Mouse (Mus musculus) megakaryocyte, embryonic 14.5 days (primary cell): ENCODE measurements around the gene Ahcyl2. TPM values are rescaled to one million over a fixed set of nuclear protein-coding genes. Genes with fewer than 3 reads are reported as not detected.

Source experiments
- H3K27me3 ChIP-seq: replicated peaks from 2 replicates; pipeline ENCODE3; 2012; ENCODE audit warnings: inconsistent platforms
- H3K36me3 ChIP-seq: replicated peaks from 2 replicates; pipeline ENCODE3; 2012; ENCODE audit warnings: low read length, inconsistent platforms, mixed read lengths
- H3K4me1 ChIP-seq: 2 replicates; pipeline ENCODE4 v1.6.1; 2012; ENCODE audit warnings: inconsistent platforms
- H3K4me3 ChIP-seq: replicated peaks from 2 replicates; pipeline ENCODE3; 2012; ENCODE audit warnings: moderate library complexity, mild to moderate bottlenecking, inconsistent platforms
- H3K9me3 ChIP-seq: 2 replicates; pipeline ENCODE4 v1.6.1; 2012; ENCODE audit warnings: inconsistent platforms
- FLI1 ChIP-seq: IDR thresholded peaks from 2 replicates; pipeline ENCODE4 v1.6.1; 2012; ENCODE audit warnings: low read length, inconsistent platforms, mixed read lengths
- GATA1 ChIP-seq: IDR thresholded peaks from 3 replicates; pipeline ENCODE4 v1.6.1; 2012; ENCODE audit warnings: mixed read lengths, low read length, inconsistent platforms, borderline replicate concordance
- polyA plus RNA-seq: library from polyadenylated mRNA; stranded (reverse); fragments of >175 nt; gene quantifications from 2 replicates; pipeline ENCODE4 v1.2.3, GENCODE M21; 2012; ENCODE audit warnings: low replicate concordance; ENCODE audit not compliant: insufficient read depth

The Ahcyl2 gene
- polyA plus RNA-seq, 1 experiment: 3.1 TPM

DNA sequence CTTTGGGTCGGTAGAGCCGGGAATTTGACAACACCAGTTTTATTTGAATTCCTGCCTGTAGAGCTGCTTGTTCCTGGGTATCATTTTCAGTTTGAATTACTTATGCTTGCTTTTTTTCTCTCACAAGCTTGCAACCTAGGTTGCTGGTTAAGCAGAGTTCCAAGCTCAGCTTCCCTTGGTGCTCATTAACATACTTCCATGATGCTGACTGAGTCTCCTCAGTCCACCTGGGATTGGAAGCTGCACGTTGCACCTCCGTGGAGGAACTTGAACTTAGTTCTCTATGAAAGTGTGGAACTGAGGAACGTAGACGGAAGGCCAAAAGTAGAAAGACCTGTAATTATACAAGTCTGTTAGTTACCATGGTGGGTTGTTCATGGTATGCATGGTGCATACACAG lies 16.1 kb downstream of the Ahcyl2 start:
- H3K4me3 ChIP-seq: no peak overlapping the region
- H3K4me1 ChIP-seq: peaks cover 2% of the 10 kb centered on the region; the same call in 1 of the 2 replicates
- no peaks in the 10 kb centered on the region for H3K36me3 ChIP-seq
- no peak for TF ChIP-seq FLI1
- no peak for TF ChIP-seq GATA1
- H3K9me3 ChIP-seq: no peaks in the 10 kb centered on the region
- H3K27me3 ChIP-seq: no peaks in the 10 kb centered on the region

DNA sequence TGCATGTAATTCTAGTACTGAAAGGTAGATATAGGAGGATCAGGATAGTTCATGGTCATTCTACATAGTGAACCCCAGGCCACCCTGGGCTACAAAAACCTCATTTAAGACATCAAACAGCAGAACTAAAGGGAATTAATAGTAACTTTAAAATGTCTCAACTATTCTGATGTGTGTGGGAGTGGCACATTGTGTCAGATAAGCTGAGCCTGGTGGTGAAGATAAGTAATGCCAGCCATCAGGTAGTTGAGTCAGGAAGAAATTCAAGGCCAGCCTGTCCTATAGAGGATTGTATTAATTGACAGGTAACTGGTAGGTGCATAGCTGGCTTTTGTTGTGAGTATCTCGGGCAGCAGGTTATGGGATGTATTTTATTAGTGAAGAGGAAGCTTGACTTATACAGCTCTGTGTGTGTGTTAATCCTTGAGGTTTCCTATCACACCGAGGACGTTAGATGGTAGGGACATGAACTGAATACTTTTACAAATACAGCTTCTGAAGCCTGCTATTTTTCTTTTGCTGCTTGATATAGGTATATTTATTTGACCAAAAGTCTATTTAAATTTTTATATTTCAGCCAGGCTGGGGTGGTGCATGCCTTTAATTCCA lies 16.7 kb downstream of the Ahcyl2 start:
- Histone ChIP-seq H3K4me1 (peaks cover 3% of the 10 kb centered on the region; the same call in 1 of the 2 replicates), H3K36me3 (no peaks in the 10 kb centered on the region), H3K27me3 (no peaks in the 10 kb centered on the region), H3K9me3 (no peaks in the 10 kb centered on the region), H3K4me3 (no peak overlapping the region)
- no peak for TF ChIP-seq GATA1
- TF ChIP-seq FLI1: no peak

DNA sequence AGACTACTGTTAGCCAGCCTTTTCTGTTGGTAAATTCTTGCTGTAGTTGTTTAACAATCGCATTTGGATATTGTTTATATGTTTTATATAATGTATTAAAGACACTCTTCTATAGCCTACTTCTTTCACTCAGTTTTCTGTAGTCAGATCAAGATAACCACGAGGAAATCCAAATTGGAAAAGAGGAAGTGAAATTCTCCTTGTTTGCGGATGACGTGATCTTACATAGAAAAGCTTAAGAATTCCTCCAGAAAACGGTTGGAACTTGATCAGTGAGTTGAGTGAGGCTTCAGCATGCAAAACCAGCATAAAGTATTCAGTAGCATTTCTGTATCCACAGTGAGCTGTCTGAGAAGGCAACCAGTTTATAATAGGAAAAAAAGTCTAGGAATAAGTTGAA lies 17.9 kb downstream of the Ahcyl2 start:
- TF ChIP-seq GATA1: no peak
- no peak for TF ChIP-seq FLI1
- H3K36me3 ChIP-seq: no peaks in the 10 kb centered on the region

DNA sequence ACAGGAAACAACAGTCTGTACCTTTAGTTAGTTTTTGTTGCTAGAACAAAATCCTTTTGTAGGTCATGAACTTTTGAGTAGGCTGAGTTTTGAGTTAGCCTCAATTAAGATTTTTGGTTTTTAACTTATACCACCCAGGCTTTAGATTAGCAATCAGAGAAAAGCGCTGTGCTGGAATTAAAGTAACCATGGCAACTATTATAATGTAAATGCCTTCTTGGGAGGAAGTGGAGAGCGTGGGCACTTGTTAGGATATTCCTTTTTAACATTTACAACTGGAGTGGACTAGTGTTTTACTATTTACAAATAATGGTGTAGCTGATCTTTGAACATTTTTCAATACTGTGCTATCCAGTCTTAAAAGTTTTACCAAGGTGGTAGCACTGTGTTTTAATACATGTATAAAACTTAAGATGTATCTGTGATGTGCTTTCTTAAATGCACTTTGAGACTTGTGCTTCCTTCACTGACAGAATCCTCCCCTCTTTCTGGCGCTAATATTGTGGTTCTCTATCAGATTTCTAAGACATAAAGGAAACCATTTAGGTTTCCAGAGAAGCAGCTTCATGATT lies 21.1 kb downstream of the Ahcyl2 start:
- no peak overlapping the region for H3K4me3 ChIP-seq
- TF ChIP-seq FLI1: no peak
- TF ChIP-seq GATA1: no peak
- no peaks in the 10 kb centered on the region for H3K9me3 ChIP-seq
- H3K27me3 ChIP-seq: no peaks in the 10 kb centered on the region
- H3K36me3 ChIP-seq: no peaks in the 10 kb centered on the region
- H3K4me1 ChIP-seq: peaks cover 3% of the 10 kb centered on the region; the same call in 1 of the 2 replicates

More for the DNA sequence above, 17.9 kb downstream of the Ahcyl2 start:
- Histone ChIP-seq H3K4me1 (peaks cover 3% of the 10 kb centered on the region; the same call in 1 of the 2 replicates), H3K9me3 (no peaks in the 10 kb centered on the region), H3K27me3 (no peaks in the 10 kb centered on the region), H3K4me3 (no peak overlapping the region)

DNA sequence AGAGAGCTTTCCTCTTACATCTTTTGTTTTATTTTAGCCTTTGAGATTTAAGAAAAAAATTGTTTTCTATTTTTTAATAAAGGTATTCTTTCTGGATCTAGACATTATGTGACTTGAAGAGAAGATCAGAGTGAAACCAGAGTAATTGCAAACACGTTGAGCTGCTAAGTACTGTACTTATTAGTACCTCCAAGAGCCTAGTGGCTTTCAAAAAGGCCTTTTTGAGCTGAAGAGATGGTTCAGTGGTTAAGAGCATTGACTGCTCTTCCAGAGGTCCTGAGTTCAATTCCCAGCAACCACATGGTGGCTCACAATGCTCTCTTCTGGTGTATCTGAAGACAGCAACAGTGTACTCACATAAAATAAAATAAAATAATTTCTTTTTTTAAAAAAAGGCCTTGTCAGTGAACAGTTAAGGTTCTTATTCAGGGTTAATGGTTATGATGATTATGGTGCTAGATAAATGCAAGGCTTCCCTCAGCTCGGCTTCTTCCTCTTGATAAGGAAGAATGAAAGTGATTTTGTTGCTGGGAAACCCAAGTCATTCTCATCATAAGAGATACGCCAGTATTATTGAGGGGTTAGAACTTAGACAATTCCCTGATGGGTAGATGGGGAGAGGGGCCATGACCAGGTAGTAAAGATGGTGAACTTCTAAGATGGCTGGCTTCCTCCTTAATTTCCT lies 22.3 kb downstream of the Ahcyl2 start:
- no peaks in the 10 kb centered on the region for H3K27me3 ChIP-seq
- no peaks in the 10 kb centered on the region for H3K36me3 ChIP-seq
- peaks cover 10% of the 10 kb centered on the region; the same call in 1 of the 2 replicates for H3K4me1 ChIP-seq
- H3K4me3 ChIP-seq: no peak overlapping the region
- H3K9me3 ChIP-seq: no peaks in the 10 kb centered on the region
- TF ChIP-seq GATA1 (no peak), FLI1 (no peak)

DNA sequence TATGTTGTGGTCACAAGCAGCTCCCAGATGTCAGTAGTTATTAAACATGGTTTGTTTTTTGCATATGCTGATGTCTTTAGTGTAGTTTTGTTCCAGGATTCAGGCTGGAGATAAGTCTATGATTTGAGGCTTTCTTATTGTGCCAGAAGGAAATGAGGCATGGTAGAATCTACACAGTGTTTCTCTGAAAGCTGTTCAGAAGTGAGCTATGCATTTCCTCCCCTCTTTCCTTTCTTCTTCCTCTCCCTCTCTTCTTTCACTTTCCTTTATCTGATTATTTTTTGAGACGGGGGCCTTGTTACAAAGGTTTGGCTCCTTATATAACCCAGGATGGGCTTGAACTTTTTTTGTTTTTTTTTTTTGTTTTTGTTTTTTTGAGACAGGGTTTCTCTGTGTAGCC lies 25.7 kb downstream of the Ahcyl2 start:
- no peaks in the 10 kb centered on the region for H3K9me3 ChIP-seq
- no peaks in the 10 kb centered on the region for H3K36me3 ChIP-seq
- no peaks in the 10 kb centered on the region for H3K27me3 ChIP-seq
- H3K4me1 ChIP-seq: peaks cover 13% of the 10 kb centered on the region; the same call in 1 of the 2 replicates
- no peak overlapping the region for H3K4me3 ChIP-seq
- TF ChIP-seq GATA1: no peak
- TF ChIP-seq FLI1: no peak

DNA sequence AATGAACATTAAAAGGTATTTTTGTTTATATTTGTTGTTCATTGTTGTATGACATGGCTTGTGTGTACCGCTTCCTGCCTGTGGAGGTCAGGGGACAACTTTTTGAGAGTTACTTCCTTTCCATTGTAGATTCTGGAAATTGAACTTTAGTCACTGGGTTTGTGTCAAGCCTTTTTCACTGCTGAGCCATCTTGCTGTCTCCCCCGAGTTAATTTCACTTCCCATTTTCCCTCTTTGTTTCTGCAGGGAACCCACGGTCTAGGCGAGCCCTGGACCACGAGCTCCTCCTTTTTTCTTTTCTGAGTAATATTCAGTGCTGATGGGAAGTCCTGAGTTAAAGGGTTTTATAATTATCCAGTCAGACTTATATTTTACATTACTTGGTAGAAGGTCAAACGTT lies 26.8 kb downstream of the Ahcyl2 start:
- no peak for TF ChIP-seq GATA1
- TF ChIP-seq FLI1: no peak
- Histone ChIP-seq H3K4me3 (no peak overlapping the region), H3K9me3 (no peaks in the 10 kb centered on the region), H3K27me3 (no peaks in the 10 kb centered on the region), H3K4me1 (peaks cover 9% of the 10 kb centered on the region; the same call in 1 of the 2 replicates), H3K36me3 (no peaks in the 10 kb centered on the region)

DNA sequence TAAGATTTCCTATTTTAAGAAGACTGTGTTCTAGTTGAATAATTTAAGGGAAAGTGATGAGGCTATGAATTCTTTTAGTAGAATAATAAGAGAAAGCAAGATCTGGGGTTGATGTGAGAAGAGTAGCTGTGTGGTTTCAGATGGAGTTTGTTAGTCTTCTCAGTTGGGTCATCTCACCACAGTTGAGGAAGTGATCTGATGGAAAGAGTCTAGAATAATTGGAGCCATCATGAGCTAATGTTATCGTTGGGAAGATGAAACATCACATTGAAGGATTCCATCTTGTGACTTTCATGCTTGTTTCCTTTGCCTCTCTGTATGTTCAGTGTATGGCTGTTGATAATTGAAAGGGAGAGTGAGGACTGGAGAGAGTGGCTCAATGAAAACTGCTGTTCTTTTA lies 35.2 kb downstream of the Ahcyl2 start:
- TF ChIP-seq FLI1: no peak
- no peak for TF ChIP-seq GATA1
- Histone ChIP-seq H3K9me3 (no peaks in the 10 kb centered on the region), H3K4me1 (peaks cover 11% of the 10 kb centered on the region)

DNA sequence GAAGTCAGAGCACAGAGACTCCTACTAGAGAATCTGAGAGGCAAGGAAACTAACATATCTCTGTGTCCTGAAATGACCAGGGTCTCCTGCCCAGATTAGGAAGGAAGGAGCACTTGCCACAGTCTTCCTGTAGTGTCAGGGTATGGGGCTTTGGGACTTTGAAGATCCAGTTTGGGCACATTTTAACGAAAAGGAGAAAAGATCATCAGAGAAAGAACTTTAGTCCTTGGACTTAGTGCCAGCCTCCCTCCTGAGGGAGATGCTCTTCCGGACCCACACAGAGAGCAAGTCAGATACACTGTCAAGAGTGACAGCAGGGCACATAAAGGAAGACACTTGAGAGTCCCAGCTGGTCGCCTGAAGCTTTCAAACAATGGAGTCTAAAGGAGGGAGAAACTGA lies 36.2 kb downstream of the Ahcyl2 start:
- TF ChIP-seq GATA1 (no peak), FLI1 (no peak)
- no peaks in the 10 kb centered on the region for H3K9me3 ChIP-seq

More for the DNA sequence above, 35.2 kb downstream of the Ahcyl2 start:
- H3K27me3 ChIP-seq: no peaks in the 10 kb centered on the region
- no peak overlapping the region for H3K4me3 ChIP-seq
- no peaks in the 10 kb centered on the region for H3K36me3 ChIP-seq

DNA sequence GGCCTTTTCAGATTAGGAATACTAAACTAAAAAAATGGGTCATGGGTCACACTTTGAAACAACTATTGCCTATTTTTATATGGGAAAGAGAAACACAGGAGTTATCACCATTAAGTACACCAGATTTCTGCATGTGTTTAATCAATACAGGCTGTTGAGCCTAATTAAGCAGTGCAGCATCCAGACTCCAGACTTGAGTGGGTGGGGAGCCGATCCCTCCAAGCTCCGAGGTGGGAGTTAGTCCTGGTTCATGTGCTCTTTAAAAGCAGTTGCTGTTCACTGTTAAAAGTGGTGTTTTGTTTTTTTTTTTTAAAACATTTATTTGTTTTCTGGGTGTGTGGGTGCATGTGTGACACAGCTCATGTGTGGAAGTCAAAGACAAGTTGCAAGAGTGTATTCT lies 37.6 kb downstream of the Ahcyl2 start:
- Histone ChIP-seq H3K36me3 (no peaks in the 10 kb centered on the region), H3K27me3 (no peaks in the 10 kb centered on the region), H3K4me1 (peaks cover 11% of the 10 kb centered on the region), H3K4me3 (no peak overlapping the region), H3K9me3 (no peaks in the 10 kb centered on the region)
- TF ChIP-seq GATA1 (no peak), FLI1 (no peak)

More for the DNA sequence above, 36.2 kb downstream of the Ahcyl2 start:
- H3K4me1 ChIP-seq: peaks cover 11% of the 10 kb centered on the region
- no peak overlapping the region for H3K4me3 ChIP-seq
- H3K27me3 ChIP-seq: no peaks in the 10 kb centered on the region
- no peaks in the 10 kb centered on the region for H3K36me3 ChIP-seq
